Mouse (Mus musculus) E14TG2a.4 (cell line): ENCODE measurements around the gene Rassf5.

ENCODE experiments used
- CTCF ChIP-seq: conservative IDR thresholded peaks from 2 replicates; pipeline ENCODE4 v1.5.1; 2014; ENCODE audit warnings: low read length
- POU5F1 ChIP-seq: IDR thresholded peaks from 2 replicates; pipeline ENCODE4 v1.6.1; 2014; ENCODE audit warnings: low read length, borderline replicate concordance

- TF ChIP-seq CTCF (no peak), POU5F1 (no peak)
Observed at GRCm38 (mm10) chr1:131244536-131245088, 446 bp downstream of the Rassf5 start.
